Mouse (Mus musculus): ENCODE results near the gene Ntrk3. TPM values are rescaled to one million over a fixed set of nuclear protein-coding genes. Genes with fewer than 3 reads are reported as not detected.

Gene Ntrk3
- total RNA-seq, 2 experiments from 2014 or later: 16.9 to 20.4 TPM

DNA sequence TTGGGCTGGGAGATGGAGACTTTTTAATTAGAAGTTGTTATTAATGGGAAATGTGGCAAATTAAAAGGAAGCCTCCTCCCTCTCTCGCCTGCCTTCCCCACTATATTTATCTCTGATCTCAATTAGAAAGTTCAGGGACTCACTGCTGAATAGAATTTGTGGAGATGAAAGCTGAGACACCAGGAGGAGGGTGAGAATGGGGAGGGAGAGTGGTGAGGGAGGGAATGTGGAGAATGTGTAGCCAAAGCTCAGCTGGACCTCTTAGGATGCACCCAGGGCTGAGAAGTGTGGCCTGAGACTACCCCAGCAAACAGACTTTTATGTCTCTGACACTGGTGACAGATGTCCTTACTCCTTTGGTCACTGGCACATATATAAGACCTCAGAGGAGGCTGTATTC lies 86.3 kb downstream of the Ntrk3 start:
- DNase-seq (ENCODE audit: low spot score in 2 of 2): no peak

DNA sequence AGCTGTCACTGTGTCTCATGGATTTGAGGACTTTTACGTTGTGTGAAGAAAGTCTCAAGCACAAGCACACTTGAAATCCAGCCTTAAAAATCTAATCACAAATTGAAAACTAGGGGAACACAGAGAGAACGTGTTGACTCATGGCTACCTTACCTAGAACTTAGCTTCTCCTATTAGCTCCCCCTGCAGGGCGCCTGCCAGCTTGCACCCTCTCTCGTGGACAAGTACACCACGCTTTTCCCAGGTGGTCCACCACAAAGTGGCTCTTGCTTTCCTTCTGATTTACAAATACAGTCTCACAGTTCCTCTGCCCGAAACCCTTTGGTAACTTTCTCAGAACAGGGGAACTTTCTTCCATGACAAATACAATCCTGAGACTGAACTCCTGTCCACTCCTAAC lies 94.1 kb downstream of the Ntrk3 start:
- DNase-seq (ENCODE audit: low spot score in 2 of 2): no peak

DNA sequence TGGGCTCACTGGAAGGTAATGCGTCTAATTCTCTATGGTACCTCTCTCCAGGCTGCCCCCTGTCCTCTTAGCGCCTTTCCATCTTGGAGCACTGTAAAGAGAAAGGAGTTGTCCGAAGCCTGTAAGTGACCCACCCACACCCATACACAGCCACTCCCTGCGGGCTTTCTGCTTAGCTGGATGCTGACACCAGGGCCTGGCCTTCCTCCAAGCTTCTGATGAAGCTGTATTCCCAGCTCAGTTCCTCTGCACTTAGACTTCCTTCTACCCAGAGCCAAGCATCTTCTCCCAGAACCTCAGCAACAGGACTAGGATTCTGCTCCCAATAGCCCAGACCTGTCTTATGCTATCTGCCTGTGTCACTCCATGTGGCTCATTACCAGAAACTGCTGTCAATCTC lies 114.1 kb downstream of the Ntrk3 start:
- DNase-seq (ENCODE audit: low spot score in 2 of 2): no peak

DNA sequence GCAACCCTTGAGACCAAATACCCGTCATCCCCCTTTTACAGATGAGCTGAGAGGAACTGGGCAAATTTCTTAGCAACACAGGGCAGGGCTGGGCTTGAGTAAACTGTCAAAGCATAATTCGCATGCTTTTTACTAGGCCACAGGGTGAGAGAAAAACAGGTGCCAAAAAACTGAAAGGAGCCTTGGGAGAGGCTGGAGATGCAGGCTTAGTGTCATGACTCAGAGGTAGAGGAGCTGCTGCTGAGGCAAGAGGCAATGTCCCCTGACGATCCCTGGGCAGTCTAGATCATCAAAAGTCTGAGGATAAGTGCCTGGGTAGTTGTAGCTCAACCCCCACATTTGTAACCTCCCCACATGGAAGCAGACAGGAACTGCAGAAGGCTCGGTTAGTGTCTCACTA lies 116.7 kb downstream of the Ntrk3 start:
- no peak for DNase-seq (ENCODE audit: low spot score in 2 of 2)

DNA sequence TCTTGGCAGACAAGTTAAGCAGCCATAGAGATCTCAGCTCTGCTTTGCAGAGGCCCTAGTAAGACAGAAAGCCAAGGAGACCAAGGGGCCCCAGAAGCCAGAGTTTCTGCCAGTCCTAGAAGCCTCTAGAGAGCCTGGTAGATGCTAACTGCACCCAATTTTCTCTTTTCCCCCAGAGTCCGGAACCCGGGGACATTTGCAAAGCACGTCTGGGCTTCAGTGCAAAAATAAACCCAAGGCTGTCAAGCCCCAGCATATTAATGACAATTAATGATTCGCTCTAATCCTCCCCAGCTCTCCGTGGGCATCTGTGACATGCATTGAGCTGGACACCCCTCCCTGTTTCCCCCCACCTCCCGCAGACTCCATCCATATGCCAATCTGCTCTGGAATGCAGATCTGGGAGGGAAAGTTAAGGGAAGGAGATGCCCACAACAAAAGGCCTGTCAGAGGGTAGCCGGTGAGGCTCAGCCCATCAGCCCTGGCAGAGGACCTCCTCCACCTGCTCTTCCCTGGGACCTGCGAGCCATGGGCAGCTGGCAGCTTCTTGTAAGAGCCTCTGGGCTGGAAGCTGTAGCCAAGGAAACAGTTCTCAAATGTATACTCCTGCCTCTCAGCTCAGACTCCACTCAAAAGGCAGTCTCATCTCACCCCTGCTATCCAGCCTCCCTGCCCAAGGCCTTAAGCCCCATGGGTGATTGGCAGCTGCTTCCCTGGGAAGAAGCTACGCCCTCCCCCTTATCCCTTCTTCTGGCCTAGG lies 117.8 kb downstream of the Ntrk3 start:
- no peak for DNase-seq (ENCODE audit: low spot score in 2 of 2)

DNA sequence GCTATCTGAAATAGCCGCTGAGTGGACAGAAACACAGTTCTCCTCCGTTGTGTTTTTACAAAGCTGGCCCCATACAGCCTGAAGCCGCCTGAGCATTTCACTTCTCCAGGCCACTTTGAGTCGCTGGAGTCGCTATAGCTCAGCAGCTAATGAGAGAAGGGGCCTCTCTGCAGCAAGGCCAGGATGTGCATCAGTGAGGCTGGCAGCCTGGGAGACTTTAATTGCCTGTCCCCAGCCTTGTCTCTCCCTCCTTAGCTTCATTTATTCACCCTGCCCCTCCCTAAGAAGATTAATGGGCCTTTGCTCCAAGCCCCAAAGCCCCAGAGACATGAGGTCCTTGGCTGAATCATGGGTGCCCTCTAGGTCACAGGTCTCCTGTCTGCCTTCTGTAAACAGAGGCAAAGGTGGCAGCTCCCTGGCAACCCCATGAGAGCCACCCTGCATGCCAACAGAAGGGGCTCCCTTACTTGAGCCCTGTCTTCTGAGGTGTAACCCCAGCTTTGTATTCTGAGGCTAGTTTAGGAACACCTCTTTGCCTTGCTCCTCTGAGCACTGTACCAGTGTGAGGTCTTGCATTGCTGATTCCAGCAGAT lies 132.2 kb downstream of the Ntrk3 start:
- DNase-seq (ENCODE audit: low spot score in 2 of 2): no peak

DNA sequence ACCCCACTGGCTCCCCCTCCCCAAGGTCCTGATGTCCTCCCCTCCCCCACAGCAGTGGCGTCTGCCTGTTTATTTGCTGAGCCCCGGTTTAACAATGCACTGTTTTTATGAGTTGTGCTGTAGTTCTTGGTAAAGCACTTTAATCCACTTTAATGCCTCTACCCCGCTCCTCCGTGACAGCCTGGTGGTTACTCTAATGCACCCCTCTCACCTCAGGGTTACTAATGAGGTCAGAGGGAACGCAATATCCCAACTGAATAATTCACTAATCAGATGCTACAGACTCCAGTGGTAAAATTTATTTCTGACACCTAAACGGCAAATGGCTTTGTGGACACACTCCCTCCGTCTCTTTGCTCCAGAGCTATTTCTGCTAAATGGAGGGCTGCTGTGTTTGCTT lies 133.9 kb downstream of the Ntrk3 start:
- no peak for DNase-seq (ENCODE audit: low spot score in 2 of 2)

DNA sequence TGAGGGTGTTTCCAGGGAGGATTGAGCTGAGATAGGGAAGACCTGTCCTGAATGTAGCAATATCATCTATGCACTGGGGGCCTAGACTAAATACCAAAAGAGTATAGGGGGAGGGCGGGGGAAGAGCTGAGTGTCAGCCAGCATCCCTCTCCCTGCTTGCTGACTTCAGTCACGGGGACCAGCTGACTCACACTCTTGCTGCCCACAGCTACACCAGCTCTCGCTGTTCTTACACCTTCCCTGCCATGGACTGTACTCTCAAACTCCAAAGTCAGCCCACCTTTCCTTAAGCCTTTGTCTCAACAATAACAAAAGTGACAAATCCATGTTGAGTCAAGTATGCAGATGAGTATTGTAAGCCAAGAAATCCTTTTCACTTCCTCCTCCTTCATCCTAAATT lies 136.0 kb downstream of the Ntrk3 start:
- DNase-seq (ENCODE audit: low spot score in 2 of 2): no peak

DNA sequence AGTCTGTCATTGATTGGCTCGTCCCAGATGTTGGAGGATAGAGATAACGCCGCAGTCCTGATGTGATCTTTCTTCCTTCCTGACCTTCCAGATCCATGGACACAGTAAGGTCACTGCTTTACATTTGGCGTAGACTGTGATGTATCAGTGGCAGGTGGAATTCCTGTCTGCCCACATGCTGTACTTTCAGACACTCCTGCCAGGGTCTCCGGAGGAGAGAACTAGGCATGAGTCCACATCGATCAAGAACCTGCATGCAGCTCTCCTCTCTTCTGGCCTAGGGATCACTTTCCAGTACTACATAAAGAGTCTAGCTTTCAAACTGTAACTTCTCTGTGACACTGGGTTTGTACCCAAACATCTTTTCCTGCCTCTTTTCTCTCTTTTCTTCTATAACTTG lies 136.9 kb downstream of the Ntrk3 start:
- no peak for DNase-seq (ENCODE audit: low spot score in 2 of 2)

DNA sequence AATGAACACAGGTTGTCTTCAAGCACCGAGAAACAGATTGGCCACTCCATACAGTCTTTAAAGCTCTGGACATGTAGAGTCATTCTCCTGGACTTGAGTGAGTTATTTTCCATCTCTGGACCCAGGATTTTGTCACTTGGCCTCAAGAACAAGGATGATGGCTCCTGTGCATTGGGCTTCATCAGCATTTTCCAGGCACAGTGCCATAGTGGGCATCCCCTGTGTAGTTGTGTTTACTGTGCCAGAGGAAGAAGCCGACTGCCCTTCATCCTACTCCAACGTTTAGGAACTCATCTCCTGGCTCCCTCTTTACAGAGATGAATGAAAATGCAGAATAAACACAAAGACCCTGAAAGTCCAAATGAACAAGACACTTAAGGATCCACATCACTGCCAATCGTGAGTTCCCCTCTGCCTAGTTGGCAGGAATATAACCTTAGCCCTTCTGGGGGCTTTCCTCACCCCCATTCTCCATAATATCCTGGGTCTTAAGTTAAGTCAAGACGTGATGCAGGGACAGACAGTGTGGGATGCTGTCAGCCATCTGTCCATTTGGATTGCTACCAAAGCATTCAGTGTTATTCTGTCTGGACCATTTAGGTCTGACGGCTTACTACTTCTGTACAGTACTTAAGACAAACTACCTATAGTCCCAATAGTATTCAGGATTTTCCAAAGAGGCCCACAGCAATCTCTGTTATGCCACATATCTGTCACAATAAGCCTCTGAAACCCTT lies 137.7 kb downstream of the Ntrk3 start:
- no peak for DNase-seq (ENCODE audit: low spot score in 2 of 2)

DNA sequence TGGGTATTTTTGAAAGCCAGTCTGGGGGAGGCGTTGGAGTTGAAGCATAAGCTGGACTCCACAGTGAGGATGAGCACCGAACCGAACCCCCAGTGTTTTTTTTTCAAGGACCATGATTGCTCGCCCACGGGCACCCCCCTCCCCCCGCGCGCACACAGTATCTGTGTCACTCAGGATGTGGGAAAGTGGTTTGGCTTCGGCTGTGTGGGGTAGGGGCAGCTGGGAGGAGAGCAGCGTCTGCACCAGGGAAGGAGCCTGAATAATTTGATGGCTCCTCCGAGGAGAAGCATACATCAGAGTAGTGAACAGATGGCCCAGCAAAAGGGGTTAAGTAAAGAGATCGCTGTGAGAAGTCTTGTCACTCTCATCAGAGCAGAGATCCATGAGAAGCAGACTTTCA lies 139.7 kb downstream of the Ntrk3 start:
- no peak for DNase-seq (ENCODE audit: low spot score in 2 of 2)

DNA sequence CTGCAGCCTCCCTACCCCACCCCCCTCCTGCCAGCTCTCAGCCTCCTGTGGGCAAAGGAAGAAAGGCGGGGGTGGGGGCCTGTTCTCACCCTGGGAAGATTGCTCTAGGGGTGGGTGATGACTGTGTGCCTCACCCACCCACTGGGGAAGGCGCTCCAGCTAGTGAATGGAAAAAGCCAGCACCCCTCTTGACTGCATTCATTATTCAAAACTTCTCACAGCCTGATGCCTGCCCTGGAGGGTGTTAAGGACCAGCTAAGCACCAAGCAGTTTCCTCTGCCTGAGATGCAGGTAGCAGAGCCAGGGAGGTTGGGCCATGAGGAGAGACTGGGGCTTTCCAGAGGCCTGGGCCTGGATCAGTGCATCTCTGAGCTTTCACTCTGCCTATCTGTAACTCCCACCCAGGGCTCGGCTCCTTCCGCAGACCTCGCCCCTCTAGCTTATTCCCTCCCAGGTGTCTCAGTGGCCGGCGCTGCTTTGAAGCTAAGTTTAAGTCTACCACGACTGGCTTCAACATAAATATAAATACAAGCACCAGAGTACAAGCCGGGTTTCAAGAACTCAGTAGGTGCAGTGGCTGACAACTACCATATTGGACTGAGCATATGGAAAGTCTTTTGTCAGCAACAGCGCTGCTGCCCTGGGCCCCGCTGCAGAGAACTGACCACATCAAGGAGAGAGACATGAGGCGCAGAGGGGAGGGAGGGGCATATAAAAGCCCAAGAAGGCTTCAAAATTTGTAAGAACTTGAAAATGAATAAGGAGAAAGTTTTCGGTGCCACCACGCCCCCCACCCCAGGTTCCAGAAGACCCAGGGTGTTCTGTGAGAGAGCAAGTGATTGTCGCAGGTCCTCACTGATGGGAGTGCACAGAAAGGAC lies 140.3 kb downstream of the Ntrk3 start:
- no peak for DNase-seq (ENCODE audit: low spot score in 2 of 2)

DNA sequence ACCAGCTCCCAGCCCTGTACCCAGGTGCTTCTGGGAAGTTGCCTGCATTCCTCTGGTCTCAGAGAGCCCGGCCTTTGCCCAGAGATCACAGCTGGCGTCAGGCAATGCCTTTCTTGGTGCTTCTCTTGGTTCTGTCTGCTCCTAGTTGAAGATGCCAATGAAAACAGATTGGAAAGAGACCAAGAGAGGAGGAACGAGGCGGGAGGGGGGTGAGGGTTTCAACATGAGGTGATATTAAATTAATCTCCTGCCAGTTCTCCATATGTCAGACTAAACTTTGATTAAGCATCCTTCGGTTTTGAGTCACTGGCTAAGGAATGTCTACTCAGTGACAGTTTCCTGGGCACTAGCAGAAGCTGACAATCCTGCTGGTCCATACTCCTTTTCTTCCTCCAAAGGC lies 141.3 kb downstream of the Ntrk3 start:
- no peak for DNase-seq (ENCODE audit: low spot score in 2 of 2)

DNA sequence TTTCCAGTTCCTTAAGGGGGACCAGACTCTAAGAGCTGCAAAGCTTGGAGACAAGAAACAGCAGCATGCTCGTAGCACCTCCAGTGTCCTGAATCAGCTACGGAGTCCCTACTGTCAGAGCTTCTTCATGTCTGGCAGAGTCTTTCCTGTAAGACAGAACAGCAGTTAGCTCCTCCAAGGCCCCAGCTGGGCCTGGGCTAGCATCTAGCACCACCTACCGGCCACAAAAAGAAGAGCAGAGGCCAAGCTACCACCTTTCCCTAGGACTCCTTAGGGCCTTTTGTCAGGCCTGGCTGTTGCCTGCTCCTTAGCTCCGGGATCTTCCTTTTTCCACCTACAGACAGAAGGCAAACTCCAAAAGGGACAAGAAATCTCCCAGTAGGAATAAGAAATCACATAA lies 141.9 kb downstream of the Ntrk3 start:
- peak; percentile 17 to 30 for DNase-seq (ENCODE audit: low spot score in 2 of 2)

DNA sequence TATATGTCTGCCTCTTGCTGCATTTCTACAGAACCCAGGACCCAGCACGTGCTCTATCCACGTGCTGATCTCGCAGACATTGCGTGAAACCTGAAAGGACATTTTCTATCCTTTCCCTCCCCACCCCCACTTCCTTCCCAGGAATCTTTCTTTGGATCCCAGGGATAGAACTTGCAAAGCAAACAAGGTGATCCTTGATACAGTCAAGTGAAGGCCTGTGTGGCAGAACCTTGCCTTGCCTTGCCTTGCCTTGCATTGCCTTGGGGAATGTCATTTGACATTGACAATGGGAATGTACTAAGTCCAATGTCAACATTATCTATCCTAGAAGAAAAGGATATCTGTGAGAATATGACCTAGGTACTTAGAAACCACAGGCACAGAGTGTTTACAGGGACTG lies 144.9 kb downstream of the Ntrk3 start:
- DNase-seq (ENCODE audit: low spot score in 2 of 2): no peak

DNA sequence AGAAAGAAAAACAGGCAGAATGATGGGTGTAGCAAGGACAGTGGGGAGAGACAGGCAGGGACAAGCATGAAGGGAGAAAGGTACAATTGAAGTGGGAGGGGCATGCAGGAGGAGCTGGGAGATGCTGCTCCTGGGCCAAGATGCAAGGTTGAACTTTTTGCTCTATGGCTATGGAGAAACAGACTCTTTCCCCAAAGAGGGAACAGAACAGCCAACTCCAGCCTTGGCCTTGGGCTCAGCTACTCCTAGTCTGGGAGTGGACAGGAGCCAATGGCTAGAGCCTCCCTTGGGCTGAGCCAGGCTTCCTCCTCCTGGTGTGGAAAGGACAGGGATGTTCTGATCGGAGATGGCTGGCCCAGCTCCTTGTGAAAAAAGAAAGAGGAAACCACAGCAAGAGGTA lies 145.6 kb downstream of the Ntrk3 start:
- no peak for DNase-seq (ENCODE audit: low spot score in 2 of 2)

DNA sequence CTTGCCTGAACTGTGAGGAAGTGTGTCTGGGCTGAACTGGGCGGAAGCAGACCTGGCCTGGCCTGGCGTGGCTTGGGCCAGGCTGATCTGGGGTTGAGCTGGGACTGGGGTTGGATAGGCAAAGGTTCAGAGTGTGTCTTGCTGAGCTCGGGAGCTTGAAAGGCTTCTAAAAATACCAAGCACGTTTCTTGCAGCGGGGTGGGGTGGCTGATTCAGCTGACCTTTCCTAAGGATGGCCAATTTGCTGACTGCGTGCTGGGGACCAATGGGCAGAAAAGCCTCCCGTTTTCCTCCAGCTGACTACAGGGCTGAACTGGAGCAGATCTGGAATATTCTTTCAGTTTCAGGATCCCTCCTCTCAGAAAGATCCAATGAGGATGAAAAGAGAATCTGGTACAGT lies 148.0 kb downstream of the Ntrk3 start:
- no peak for DNase-seq (ENCODE audit: low spot score in 2 of 2)

DNA sequence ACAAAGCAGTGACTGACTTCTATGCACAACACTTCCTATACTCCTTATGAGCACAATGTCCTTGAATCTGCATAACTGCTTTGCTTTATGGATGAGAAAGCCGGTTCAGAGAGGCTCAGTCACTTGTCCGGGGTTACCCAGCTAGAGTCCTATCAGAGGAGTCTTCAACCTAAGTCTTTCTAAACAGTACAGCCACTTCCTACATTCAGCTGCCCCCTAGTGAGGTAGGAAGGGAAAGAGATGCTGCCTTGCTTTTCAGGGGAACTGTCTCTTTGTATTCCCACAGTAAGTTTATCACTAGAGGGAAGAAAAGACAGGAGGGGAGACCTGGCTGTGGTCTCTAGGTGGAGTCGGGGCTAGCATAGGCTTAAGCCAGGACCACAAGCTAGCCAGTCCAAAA lies 151.0 kb downstream of the Ntrk3 start:
- DNase-seq (ENCODE audit: low spot score in 2 of 2): no peak

DNA sequence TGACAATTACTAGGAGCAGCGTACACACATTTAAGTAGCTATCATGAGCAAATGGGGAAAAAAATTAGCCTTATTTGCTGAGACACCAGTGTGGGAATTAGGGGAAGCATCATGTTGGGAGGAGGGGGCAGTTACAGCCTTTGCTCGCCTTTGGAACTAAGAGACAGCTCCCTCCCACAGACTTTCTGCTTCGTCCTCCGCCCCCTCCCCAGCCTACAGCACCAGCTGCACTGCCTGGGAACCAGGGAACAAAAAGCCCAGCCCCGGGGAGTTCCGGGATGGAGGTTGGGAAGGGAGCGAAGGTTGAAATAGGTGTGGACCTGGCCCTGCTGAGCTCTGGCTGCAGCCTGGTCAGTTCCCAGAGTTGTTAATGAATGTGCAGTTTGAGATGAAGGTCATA lies 151.9 kb downstream of the Ntrk3 start:
- DNase-seq (ENCODE audit: low spot score in 2 of 2): no peak

DNA sequence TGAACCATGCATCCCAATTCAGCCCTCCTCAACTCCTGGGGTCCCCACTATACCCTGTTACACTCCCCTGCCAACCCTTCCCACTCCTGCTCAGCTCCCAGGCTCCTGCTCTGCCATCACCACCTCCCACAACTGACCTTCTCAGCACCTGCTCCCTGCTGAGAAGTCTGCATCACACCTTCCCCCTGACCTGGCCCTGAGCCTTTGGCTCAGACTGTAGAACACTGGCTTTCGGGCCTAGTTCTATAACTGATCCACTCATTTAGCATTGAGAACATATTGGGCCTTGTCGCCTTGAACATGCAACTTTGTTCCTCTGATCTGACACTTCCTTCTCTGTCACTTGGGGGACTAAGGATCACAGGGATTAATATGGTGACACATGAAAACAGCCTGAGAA lies 152.9 kb downstream of the Ntrk3 start:
- DNase-seq (ENCODE audit: low spot score in 2 of 2): no peak

DNA sequence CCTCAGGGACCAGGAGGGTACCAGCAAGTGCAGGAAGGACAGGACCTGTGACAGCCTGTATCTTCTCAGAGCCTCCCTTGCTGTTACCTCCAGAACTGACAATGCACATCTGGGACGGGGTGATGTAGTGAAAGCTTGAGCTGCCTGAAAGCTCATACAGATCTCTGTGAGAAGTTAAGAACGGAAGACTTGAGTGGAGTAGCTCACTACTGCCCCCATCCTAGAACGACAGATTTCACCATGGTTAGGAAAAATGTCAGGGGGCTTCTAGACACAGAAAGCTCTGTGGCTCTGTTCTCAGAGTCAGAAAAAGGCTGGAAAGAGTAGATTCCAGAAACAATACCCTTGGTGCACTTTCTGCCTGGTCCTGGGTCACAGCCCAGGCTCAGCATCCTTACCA lies 153.3 kb downstream of the Ntrk3 start:
- no peak for DNase-seq (ENCODE audit: low spot score in 2 of 2)

DNA sequence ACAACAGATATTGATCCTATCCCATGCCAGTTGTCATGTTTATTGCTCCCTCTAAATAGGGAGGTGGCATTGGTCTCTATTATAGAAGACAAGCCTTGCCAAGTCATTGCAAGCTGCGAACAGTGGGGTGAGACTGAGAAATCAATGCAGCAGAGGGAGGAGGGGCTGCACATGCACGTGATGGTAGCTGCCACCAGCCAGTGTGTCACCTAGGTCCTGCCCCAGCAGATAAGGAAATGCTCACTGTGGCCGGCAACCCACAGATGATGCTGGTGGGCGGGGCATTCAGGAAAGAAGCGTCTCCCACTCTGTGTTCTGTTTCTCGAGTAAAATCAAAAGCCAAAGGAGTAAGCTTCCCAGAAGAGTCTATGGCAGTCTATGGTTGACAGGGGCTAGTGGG lies 154.1 kb downstream of the Ntrk3 start:
- no peak for DNase-seq (ENCODE audit: low spot score in 2 of 2)

Data from adrenal gland, postnatal 4 days (tissue).